Mouse (Mus musculus) thymus, adult 2 months (tissue): ENCODE results near the gene Psma5.

Experiments
- CTCF ChIP-seq: fragments of 200-500 bp; IDR thresholded peaks from 2 replicates; pipeline ENCODE4 v1.5.1; 2012; ENCODE audit warnings: mild to moderate bottlenecking, control low read depth, low read length, moderate library complexity, borderline replicate concordance; ENCODE audit not compliant: control insufficient read depth, poor library complexity, insufficient read depth; ENCODE audit errors: extremely low read depth
- POLR2A ChIP-seq: fragments of 200-500 bp; IDR thresholded peaks from 2 replicates; pipeline ENCODE4 v1.6.1; 2012; ENCODE audit warnings: mild to moderate bottlenecking, low read length, control low read depth, moderate library complexity; ENCODE audit not compliant: control insufficient read depth, poor library complexity, insufficient read depth; ENCODE audit errors: extremely low read depth

DNA sequence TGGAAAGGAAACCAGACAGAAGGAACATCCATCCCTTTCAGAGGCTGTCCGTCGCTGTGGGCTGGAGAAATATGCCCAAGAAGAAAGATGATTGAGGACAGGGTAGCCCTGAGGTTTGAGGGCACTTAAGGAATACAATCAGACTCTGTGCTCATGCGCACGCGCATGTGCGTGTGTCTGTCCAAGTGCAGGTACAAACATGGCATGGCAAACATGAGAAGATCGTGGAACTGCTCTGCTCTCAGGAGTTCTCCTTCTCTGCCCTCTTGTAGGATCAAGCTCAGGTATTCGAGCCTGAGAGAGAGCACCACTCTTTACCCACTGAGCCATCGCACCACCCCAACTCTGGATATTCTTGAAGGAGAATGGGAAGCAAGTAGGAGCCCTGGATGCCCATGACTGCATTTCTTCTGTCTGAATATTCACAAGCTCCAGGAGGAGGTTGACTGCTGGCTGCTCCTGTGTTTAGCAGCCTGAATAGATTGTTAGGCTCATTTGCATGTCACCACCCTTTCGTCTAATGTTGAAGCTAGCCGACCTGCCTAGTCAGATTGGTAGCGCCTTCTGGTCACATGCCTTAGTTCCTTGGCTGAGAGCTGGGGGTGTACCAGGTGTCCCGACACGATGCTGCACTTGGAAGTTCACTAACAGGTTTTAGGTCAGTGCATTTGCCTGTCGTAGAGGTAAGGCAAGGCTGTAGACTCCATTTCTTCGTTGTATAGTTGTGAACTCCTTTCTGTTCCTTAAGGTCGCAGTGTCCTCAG lies 34.5 kb downstream of the Psma5 start:
- TF ChIP-seq POLR2A (no peak), CTCF (no peak)
